Mouse (Mus musculus): ENCODE measurements around the gene Large2. TPM values are rescaled to one million over a fixed set of nuclear protein-coding genes. Genes with fewer than 3 reads are reported as not detected.
"Not testable (repeated sequence)": the region's sequence is repeated elsewhere in the genome, so short reads cannot be mapped to it uniquely, and the experiment has no call there.

The Large2 gene
- polyA plus RNA-seq, 1 experiment from 2014 or later = 1.2 TPM

DNA sequence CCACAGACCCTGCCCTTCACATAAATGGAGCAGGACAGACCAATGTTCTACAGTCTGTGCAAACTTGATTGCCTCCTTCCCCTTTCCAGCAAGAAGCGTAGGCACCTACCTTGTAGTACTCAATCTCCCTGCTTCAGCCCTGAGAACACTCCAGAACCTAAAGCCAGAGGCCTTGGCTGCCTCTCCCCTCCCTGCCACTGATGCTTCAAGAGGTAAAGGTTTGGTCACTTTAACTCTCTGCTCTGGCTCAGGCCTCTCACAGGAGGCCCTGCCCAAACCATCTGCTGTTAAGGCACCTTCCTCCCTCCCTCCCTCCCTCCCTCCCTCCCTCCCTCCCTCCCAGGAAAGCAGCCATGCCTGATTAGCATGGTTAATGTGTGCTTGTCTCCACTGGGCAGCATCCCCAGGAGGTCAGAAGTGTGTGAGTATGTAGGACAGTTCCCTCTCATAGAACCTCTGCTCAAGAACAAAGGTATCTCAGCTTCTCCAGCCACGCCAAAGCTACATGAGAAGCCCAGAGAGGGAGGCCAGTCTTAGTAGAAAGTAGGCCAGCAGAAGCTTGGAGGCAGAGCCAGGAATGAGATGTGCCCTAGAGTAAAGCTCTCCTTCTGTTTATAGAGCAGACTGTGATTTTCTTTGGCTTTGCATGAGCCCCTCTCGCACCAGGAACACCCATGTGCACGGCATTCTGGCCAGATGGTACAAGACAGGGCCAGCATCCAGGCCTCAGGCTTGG lies 28.1 kb upstream of the Large2 start:
- Histone ChIP-seq H3K36me3 (peaks cover 37% of the 10 kb centered on the region), H3K4me3 (no peak overlapping the region), H3K4me1 (replicated peaks) (peaks cover 6% of the 10 kb centered on the region; the same call in 1 of the 2 replicates), H3K9ac (no peak overlapping the region), H3K27ac (ENCODE audit: poor library complexity, severe bottlenecking) (no peak overlapping the region), H3K4me2 (no peak overlapping the region), H3K9me3 (replicated peaks) (no peaks in the 10 kb centered on the region), H3K27me3 (replicated peaks) (peaks cover 19% of the 10 kb centered on the region)
- no peak for ATAC-seq (ENCODE audit: insufficient number of reproducible peaks, low FRiP score)
- WGBS = 72% methylated on average over 4 of the region's 4 CpGs

DNA sequence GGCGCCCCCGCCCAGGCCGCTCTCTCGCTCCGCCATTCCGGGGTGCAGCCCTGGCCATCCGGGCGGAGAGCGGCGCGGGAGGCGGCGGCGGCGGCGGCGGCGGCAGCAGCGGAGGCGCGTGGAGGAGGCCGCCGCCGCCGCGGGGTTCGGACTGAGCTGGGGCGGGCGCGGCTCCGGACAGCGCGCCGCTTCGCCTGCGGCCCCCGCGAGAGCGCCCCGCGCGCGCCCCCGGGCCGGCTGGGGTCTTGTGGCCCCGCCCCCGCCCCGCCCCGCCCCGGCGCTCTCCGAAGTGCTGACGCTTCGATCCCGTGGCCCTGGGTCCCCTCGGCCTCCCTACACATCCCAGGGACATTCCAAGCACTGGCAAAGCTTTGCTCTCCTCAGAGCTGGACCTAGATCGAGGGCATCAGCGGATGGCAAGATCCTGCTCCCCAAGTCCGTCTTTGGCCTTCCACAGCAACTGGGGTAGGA lies 26.5 kb upstream of the Large2 start, which contains the start of gene Mapk8ip1:
Mapk8ip1 (minus strand) TSS at position 173 of the 471 bp plus-strand sequence.
- Histone ChIP-seq H3K27ac (ENCODE audit: poor library complexity, severe bottlenecking) (no peak within 1 kb of the TSS), H3K4me1 (replicated peaks) (peaks cover 6% of the 10 kb centered on the region; the same call in 1 of the 2 replicates)

DNA sequence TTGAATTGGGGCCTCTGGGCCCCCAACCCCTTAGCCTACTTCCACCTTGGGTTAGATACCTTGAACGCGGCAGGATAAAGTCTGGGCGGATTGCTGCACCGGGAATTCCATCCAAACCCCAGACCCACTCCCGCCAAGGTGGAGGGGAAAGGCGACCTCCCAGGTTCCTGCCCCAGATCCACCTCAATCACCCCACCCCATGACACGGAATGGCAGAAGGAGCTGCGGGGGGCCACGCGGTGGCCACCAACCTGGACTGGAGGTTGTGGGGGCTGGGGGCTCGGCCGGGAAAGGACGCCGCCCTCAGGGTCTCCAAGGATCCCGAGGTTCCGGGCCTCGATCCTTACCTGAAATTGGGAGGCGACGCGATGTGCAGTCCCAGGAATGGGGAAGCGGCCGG lies 26.0 kb upstream of the Large2 start:
- Histone ChIP-seq H3K4me2 (peak overlapping the region; percentile 80), H3K27me3 (replicated peaks) (peaks cover 36% of the 10 kb centered on the region), H3K4me1 (replicated peaks) (peaks cover 6% of the 10 kb centered on the region; the same call in 1 of the 2 replicates), H3K9me3 (replicated peaks) (no peaks in the 10 kb centered on the region), H3K4me3 (peak overlapping the region; percentile 55), H3K36me3 (peaks cover 21% of the 10 kb centered on the region), H3K9ac (peak overlapping the region; percentile 73), H3K27ac (ENCODE audit: poor library complexity, severe bottlenecking) (no peak overlapping the region)
- WGBS = 6% methylated on average over 20 of the region's 22 CpGs
- ATAC-seq (ENCODE audit: insufficient number of reproducible peaks, low FRiP score) = no peak

More for the DNA sequence above, 26.5 kb upstream of the Large2 start, which contains the start of gene Mapk8ip1:
- peak; percentile 71 for ATAC-seq (ENCODE audit: insufficient number of reproducible peaks, low FRiP score)
- Histone ChIP-seq H3K27me3 (replicated peaks) (peaks cover 32% of the 10 kb centered on the region), H3K9ac (peak within 1 kb of the TSS; percentile 73), H3K4me2 (peak within 1 kb of the TSS; percentile 80), H3K4me3 (peak within 1 kb of the TSS; percentile 55), H3K9me3 (replicated peaks) (no peaks in the 10 kb centered on the region), H3K36me3 (peaks cover 26% of the 10 kb centered on the region)
- WGBS = 2% methylated on average over 51 of the region's 59 CpGs

DNA sequence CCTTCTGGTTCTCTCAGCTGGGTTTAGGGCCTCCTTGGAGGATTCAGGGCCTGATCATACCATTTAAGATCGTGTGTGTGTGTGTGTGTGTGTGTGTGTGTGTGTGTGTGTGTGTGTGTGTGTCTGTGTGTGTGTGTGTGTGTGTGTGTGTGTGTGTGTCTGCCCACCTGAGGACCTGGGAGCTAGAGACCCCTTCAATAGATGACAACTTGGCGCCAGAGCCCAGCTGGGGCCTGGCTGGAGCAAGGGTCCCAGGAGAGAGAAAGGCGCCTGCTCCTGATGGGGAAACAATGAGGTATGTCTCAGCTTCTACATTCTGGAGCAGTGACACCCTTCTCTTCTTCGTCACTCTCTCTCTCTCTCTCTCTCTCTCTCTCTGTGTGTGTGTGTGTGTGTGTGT lies 25.2 kb upstream of the Large2 start:
- Histone ChIP-seq H3K27me3 (replicated peaks) (peaks cover 43% of the 10 kb centered on the region), H3K36me3 (peaks cover 13% of the 10 kb centered on the region)
- not testable (repeated sequence) for H3K4me1 ChIP-seq (replicated peaks); H3K4me2 ChIP-seq; H3K27ac ChIP-seq (ENCODE audit: poor library complexity, severe bottlenecking); H3K4me3 ChIP-seq; ATAC-seq (ENCODE audit: insufficient number of reproducible peaks, low FRiP score); H3K9ac ChIP-seq; H3K9me3 ChIP-seq (replicated peaks)
- 62% methylated on average over 4 of the region's 4 CpGs for WGBS

DNA sequence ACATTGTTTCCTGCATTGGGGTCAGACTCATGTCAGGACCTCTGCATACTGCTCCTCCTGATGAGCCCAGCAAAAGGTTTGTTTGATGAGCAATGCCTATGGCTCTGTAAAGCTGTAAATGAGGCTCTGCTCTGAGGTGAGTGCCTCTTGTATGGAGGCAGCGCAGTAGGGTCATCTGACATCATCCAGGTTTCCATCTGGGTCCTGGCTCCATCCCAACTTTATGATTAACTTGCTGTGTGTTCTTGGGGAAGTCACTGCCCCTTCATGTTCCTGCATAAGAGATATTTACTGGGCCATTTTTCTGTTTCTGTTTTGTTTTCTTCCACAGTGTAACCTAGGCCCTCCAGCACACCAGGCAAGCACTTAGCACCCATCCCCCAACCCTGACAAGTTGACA lies 22.8 kb upstream of the Large2 start:
- H3K4me2 ChIP-seq = no peak overlapping the region
- WGBS = 73% methylated on average over 1 of the region's 1 CpGs

DNA sequence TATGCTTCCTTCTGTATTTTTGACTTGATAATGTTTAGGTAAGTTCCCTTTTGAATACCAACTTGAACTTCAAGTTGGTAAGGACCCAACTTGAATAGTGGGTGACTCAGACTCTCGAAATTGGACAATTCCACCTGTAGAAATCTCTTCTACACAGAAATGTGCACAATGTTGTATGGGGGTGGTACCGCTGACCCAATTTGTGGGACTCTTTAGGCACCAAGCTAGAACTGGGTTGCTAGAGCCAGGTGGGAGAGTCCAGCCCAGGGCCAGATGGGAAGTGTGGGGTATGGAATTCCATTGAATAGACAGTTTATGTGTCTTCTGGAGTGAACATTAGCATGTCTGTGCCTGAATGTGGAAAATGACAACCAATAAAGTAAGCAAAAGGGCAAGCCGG lies 20.9 kb upstream of the Large2 start:
- peaks cover 12% of the 10 kb centered on the region for H3K4me1 ChIP-seq (replicated peaks)
- no peak overlapping the region for H3K4me3 ChIP-seq
- H3K27me3 ChIP-seq (replicated peaks) = peaks cover 78% of the 10 kb centered on the region
- H3K9me3 ChIP-seq (replicated peaks) = no peaks in the 10 kb centered on the region
- H3K9ac ChIP-seq = no peak overlapping the region
- no peaks in the 10 kb centered on the region for H3K36me3 ChIP-seq
- no peak overlapping the region for H3K4me2 ChIP-seq
- WGBS = 79% methylated on average over 3 of the region's 3 CpGs
- no peak overlapping the region for H3K27ac ChIP-seq (ENCODE audit: poor library complexity, severe bottlenecking)
- no peak for ATAC-seq (ENCODE audit: insufficient number of reproducible peaks, low FRiP score)

More for the DNA sequence above, 22.8 kb upstream of the Large2 start:
- Histone ChIP-seq H3K4me1 (replicated peaks) (peaks cover 7% of the 10 kb centered on the region), H3K4me3 (no peak overlapping the region), H3K36me3 (no peaks in the 10 kb centered on the region), H3K9ac (no peak overlapping the region), H3K27ac (ENCODE audit: poor library complexity, severe bottlenecking) (no peak overlapping the region), H3K27me3 (replicated peaks) (peaks cover 65% of the 10 kb centered on the region), H3K9me3 (replicated peaks) (no peaks in the 10 kb centered on the region)
- ATAC-seq (ENCODE audit: insufficient number of reproducible peaks, low FRiP score) = no peak

DNA sequence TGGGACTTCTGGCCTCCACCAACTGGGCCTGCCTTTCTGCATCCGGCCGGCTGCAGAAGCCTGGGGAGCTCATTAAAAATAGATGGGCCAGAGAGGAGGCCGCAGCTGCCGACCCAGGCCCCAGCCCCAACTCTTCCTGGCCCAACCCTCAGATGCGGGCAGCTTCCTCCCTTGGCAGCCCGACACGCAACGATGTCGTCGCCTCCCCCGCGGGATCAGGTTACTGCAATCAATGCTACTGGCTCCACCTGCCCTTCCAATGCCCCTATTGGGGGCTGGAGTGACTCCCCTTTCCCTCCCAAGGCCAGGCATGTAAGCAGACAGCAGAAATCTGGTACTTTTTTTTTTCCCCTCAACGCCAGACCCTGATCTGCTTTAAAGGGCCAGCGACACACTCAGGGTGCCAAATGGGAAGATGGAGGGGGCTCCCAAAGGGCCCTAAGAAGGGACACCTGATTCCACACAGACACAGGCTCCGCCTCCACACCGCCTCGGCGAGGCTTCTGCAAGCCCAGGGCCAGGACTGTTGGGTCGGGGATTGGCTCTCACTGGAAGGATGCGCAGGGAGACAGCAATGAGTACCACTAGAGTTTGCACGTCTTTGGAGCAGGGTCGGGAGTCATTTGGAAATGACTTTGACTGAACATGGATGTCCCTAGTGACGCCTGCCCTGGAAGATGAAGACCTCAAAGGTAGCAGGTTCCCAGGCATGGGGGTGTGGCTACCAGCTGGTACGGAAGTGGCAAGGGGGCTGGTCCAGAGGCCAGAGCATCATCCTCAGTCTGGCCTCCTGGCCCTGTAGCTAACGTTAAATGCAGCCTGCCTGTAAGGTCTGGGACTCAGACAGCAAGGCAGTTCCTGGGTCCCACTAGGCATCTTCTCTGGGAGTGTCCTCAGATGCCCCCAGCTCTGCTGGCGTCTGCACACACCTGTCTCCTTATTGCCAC lies 17.9 kb upstream of the Large2 start:
- 5% methylated on average over 26 of the region's 26 CpGs for WGBS
- H3K4me3 ChIP-seq = peak overlapping the region; percentile 27
- H3K27ac ChIP-seq (ENCODE audit: poor library complexity, severe bottlenecking) = no peak overlapping the region
- H3K36me3 ChIP-seq = no peaks in the 10 kb centered on the region
- H3K4me1 ChIP-seq (replicated peaks) = peaks cover 25% of the 10 kb centered on the region
- peaks cover 77% of the 10 kb centered on the region for H3K27me3 ChIP-seq (replicated peaks)
- H3K9ac ChIP-seq = peak overlapping the region; percentile 35; the same call in 1 of the 2 replicates
- H3K4me2 ChIP-seq = peak overlapping the region; percentile 53
- no peaks in the 10 kb centered on the region for H3K9me3 ChIP-seq (replicated peaks)
- ATAC-seq (ENCODE audit: insufficient number of reproducible peaks, low FRiP score) = no peak

DNA sequence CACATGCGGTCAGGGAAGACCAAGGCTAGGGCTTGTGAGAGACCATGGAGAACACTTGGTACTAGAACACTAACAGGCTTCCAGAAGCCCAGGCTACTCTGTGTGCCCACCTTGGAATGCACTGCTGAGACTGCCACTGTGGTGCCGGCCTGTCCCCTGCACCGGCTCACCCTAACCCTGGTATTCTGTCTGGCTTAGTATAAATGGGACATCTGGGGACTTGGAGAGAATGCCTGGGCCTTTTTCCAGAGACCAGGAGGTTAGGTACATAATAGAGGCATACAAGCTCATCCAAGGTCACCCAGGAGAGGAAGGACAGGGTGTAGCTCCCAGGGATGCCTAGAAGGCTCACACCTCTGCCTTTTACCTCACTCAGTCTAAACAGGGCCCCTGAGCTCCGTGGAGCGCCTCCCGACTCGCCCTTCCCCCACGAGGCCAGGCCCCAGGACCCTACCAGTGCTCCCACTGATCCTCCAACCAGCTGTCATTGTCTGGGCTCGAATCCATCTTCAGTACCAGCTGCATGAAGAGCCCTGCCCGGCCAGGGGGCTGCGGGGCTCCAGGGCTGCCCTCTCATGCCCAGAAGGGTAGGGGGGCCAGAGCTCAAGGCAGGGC lies 17.1 kb upstream of the Large2 start:
- Histone ChIP-seq H3K4me1 (replicated peaks) (peaks cover 25% of the 10 kb centered on the region), H3K4me3 (peak overlapping the region; percentile 27), H3K4me2 (peak overlapping the region; percentile 53), H3K9me3 (replicated peaks) (no peaks in the 10 kb centered on the region), H3K9ac (peak overlapping the region; percentile 35; the same call in 1 of the 2 replicates), H3K27ac (ENCODE audit: poor library complexity, severe bottlenecking) (no peak overlapping the region), H3K27me3 (replicated peaks) (peaks cover 78% of the 10 kb centered on the region), H3K36me3 (no peaks in the 10 kb centered on the region; the same call in 1 of the 2 replicates)
- no peak for ATAC-seq (ENCODE audit: insufficient number of reproducible peaks, low FRiP score)
- WGBS = 33% methylated on average over 11 of the region's 11 CpGs

DNA sequence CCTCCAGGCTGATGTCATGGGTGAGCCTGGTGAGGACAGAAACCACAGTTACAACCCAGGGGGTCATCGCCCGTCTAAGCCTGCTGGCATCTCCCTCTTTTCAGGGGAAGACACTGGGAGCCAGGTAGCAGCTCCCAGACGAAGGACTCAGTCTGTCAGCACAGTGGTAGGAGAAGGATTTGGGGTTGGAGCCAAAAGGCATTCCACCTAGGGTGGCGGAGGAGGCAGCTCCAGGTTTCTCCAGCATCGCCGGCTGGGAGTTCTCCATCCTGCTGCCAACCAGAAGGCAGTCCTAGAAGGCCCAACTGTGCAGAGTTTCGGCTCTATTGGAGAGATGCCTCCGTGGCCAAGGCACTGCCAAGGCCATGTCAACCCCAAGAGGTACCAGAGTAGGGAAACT lies 16.4 kb upstream of the Large2 start:
- 79% methylated on average over 8 of the region's 8 CpGs for WGBS
- no peak for ATAC-seq (ENCODE audit: insufficient number of reproducible peaks, low FRiP score)
- H3K4me2 ChIP-seq = no peak overlapping the region
- H3K9me3 ChIP-seq (replicated peaks) = no peaks in the 10 kb centered on the region
- H3K36me3 ChIP-seq = peaks cover 5% of the 10 kb centered on the region; the same call in 1 of the 2 replicates
- H3K27me3 ChIP-seq (replicated peaks) = peaks cover 75% of the 10 kb centered on the region
- no peak overlapping the region for H3K27ac ChIP-seq (ENCODE audit: poor library complexity, severe bottlenecking)
- H3K4me3 ChIP-seq = no peak overlapping the region
- no peak overlapping the region for H3K9ac ChIP-seq
- peaks cover 25% of the 10 kb centered on the region for H3K4me1 ChIP-seq (replicated peaks)

DNA sequence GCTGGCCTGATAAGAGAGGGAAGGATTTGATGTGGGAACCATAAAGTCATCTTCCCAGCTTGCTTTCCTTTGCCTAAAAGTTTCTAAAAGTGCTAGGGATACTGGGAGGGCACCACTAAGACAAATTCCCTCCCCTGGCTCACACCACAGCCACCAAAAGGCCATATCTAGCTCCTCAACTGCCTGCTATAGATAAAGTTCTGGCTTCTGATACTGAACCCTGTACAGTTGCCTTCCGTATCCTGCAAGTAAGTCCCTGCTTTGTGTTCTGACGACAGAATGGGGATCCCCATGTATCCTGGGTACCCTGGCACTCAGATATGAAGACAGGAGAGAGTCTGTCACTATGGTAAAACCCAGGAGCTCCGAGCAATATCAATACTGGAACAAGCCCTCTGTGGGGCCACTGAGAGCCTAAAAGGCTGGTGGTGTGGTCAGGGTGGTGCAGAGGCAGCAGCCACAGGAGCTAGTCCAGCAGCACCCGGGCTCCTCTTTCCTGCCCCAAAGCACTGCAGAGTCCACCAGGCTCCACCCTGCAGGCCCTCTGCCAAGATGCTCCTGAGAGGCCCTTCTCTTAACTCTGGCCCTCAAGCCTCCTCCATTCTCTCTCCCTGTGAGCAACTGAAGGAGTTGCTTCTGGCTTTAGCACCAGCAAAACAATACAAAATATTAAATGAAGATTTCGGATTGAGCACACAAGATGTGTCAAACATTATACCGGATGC lies 15.7 kb upstream of the Large2 start:
- H3K36me3 ChIP-seq = peaks cover 10% of the 10 kb centered on the region; the same call in 1 of the 2 replicates
- H3K4me1 ChIP-seq (replicated peaks) = peaks cover 25% of the 10 kb centered on the region
- no peak overlapping the region for H3K4me3 ChIP-seq
- 64% methylated on average over 6 of the region's 6 CpGs for WGBS
- no peak overlapping the region for H3K27ac ChIP-seq (ENCODE audit: poor library complexity, severe bottlenecking)
- no peaks in the 10 kb centered on the region for H3K9me3 ChIP-seq (replicated peaks)
- no peak overlapping the region for H3K4me2 ChIP-seq
- H3K27me3 ChIP-seq (replicated peaks) = peaks cover 69% of the 10 kb centered on the region
- no peak for ATAC-seq (ENCODE audit: insufficient number of reproducible peaks, low FRiP score)
- no peak overlapping the region for H3K9ac ChIP-seq

All from heart, embryonic 12.5 days (tissue).